Mouse (Mus musculus) liver, postnatal 0 days (tissue): Measurements from ENCODE around the gene Wnt9a.

Experiments used
- CTCF ChIP-seq: sonication (generic); IDR thresholded peaks from 2 replicates; pipeline ENCODE4 v1.5.1; 2016; ENCODE audit warnings: antibody characterized with exemption, low read depth
- EP300 ChIP-seq: IDR thresholded peaks from 2 replicates; pipeline ENCODE4 v1.6.1; 2016; ENCODE audit warnings: antibody characterized with exemption, low read depth, mild to moderate bottlenecking

- TF ChIP-seq EP300 (no peak), CTCF (no peak)
Measured at GRCm38 (mm10) chr11:59332938-59333337, 26.2 kb downstream of the Wnt9a start.
